Mouse (Mus musculus): ENCODE data around the gene Pfkfb2.

Pfkfb2 gene

DNA sequence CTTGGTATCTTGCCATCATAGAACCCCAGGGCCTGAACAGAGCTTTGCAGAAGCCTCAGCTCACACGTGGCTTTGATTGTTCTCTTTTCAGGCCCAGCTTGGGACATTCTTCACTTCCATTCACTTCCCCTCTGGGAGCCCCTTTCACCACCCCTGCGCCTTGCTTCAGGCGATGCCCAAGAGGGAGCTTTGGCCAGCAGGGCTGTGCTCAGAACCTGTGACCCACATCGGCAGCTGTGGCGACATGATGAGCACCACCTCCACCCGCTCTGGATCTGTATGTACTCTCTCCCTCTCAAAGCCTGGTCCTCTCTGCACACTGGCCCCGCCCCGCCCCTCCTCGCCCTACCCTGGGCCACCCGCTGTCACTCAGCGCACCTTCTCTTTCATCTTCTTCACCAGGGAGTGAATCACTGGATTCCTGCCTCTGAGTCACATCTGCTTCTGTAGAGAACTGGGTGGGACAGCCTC, 8.4 kb upstream of the Pfkfb2 start:
- DNase-seq: no peak

DNA sequence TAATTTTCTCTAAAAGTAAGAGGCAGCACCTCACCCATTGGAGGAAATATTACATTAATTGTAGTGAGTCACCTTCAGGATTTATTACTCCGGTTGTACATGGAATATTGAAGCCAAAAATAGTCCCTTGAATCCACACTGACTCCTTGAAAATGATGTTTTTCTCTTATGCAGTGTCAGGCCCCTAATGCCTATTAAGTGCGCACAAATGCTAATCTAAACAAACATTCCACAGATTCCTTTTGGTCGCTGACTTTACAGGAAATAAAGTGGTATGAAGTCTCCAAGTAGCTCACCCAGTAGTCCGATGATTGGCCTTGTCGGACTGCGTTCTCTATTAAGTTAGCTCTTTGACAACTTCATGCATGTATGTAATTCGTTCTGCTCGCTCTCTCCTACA, 5.8 kb upstream of the Pfkfb2 start:
- DNase-seq: no peak

DNA sequence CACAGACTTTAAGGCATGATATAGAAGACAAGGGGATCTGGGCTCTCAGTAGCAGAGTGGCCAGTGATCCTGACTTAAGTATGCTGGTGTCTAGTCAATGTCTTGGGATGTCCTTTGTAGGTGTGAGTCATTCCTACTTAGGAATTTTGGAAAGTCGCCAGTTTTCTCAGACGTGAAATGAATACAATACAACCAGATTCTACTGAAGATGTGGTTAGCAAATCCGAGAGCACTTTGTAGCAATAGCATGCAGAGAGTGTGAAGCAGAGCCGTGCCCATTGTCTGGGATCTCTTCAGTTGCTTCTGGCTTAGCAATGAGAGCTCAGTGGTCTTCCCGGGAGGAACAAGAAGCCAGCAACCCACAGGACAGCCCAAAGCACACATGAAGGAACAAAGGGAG, 5.4 kb upstream of the Pfkfb2 start:
- no peak for DNase-seq

DNA sequence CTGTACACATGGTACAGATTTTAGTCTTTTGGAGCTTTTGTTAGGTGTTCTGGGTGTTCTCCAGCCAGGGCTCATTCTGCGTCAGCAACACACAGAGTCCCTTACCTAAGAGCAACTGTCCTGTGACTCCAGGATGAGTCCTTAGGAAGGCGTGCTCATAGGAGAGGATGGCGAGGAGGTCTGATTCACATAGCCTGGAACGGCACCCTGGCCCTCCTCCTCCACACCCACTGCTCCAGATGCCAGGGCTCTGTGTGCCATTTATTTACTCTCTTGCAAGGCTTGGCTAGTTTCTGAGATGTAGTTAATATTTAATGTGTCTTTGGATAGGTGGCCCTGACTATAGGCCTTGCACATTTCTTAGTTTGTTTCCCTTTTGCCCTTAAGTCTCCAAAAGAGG, 4.6 kb upstream of the Pfkfb2 start:
- DNase-seq: no peak

DNA sequence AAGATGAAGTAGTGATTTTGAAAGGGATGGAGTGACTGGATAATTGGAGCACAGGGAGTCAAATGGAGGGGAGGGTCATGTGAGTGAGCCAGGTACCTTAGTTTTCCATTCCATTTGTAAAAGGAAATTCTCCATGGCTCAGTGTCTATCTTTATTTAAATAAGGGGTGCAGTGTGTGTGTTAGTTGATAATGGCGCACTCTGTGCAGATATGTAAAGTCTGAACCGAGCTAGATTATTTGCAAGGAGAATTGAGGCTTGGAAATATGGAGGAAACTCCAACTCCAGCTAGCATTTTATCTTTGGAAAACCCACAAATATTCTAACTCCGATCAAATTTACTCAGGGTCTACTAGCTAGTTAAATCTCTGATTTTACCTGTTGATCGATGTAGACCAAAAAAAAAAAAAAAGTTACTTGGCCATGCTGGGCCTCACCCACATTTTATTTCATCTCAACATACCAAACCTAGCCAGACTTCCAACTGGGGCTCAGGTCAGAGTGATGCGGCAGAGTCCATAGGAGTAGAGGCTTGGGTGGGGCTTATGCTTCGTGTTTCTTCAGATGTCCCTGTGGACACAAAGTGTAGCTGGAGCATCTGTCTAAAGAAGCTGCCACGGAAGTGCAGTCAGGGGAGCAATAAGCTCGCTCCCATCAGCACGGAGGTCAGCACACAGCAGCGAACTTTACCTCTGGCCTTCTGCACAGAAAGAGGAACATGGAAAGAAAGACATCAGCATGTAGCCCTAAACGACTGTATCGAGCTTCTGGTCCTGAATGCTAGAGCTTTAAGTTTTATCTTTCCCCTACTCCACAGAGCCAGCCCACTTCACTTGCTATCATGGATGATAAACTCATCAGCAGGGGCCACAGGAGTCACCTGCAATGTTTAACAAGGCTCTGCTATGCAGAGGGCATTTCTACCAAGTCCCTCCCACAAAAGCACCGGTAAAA, 3.9 kb upstream of the Pfkfb2 start:
- no peak for DNase-seq

DNA sequence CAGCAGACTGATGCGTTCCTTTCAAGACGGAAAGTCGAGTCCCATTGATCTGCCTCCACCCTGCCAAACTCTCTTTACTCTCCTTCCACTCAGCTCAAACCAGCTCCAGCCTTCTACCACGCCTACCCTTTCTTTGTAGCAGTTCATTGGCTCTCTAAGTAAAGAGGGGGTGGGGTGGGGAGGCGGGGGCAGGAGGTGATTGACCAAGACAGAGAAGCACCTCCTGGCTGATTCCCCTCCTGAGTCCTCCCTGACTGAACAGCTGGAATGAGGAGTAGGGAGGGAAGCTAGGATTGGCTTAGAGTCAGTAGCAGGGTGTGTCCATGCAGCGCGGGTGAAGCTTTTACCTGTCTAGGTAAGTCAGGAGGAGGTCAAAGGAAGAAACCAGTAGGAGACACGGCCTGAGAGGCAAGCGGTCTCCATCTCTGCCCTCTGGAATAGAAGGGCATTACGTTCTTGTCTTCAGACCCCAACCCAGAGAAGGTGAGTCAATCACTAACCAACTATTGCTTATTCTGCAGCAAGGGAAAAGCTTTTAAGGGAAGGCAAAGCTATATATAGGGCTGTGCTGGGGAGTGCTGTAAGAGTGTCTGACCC, 2.8 kb upstream of the Pfkfb2 start, which contains the start of gene AA986860:
AA986860 (plus strand) TSS at position 236 of the 597 bp plus-strand sequence.
- peak; percentile 59 for DNase-seq

DNA sequence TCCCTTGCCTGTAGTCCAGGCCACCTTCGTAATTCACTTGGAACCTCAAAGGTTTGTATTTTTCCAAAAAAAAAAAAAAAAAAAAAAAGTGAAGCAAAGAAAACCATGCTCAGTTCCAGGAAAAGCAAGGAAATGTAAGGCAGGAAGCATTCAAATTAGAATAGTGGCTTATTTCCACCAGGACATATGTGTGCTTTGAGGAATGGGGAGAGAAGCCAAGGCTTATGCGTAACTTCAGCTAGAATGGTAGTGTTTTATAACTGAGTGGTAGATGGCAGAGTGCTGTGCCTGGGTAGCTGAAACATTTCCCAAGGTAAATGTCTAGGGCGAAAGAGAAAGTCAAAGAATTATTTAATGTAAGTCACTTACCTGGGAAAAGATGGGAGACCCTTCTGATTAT, 345 bp downstream of the Pfkfb2 start:
- DNase-seq: no peak

DNA sequence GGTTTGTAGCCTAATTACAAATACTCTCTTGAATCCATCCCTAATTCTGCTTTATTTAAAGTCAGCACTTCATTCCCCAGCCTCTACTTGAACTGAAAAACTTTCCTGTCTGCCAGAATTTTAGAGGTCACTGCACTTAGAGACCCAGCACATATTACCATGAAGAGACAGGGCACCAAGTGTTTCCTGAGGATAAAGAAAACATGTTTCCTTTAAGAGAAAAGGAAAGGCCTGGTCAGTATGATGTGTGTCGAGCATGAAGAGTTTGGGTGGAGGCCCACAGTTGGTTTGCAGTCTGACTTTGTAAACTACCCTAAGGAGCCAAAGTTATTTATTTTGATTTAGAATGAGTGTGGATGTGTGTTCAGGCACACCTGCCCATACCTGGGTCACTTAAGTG, 983 bp downstream of the Pfkfb2 start:
- no peak for DNase-seq

DNA sequence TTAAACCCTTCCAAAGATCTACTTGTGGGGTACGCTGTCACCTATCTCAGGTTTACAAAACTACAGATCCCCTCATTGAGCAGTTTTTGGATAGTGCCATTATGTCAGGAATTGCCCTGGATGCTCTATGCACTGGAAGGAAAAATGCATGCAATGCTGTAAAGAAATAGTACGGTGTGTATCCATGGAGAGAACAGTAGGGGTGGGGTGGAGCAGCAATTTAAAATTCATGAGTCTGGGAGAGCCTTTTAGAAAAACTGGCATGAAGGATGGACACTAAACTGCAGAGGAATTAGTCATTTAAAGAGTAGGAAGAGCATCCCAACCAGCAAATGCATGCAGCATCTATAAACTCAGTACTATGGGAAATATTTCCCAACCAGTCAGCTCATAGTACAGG, 2.7 kb downstream of the Pfkfb2 start:
- no peak for DNase-seq

DNA sequence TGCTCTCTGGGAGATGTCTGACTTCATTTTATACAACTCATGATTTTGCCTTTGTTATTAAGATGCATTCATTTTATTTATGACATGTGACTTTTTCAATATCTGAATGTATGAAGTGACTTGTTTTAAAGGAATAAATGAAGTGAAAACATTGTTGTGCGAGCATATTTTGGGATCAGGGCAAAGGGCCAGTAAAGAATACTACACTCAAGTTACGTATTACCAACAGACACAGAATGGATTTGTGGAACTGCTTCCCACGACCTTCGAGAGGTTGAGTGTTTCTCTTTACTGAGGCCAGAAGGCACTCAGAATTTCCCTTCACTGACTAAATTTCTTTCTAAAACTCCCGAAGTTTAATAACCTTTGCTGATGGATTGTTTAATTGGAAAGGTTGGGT, 4.8 kb downstream of the Pfkfb2 start:
- DNase-seq: no peak

DNA sequence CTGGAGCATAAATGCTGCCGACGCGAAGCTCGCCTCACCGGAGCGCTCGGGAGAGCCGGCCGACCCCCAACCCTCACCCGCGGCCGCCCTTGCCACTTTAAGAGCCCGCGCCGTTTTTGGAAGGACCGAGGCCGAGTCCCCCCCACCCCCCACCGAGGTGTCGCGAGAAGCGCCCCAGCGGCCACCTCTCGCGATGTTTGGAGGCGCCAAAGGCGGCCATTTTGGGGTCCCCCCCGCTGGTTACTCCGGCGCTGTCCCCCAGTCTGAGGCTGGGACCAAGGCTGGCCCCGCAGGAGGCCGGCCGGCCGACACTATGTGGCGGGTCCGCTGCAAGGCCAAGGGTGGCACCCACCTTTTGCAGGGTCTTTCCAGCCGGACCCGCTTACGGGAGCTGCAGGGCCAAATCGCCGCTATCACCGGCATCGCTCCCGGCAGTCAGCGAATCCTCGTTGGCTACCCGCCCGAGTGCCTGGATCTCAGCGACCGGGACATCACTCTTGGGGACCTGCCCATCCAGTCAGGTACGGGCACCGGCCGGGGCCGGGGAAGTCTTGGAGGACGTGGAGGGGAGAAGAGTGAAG, 11.7 kb downstream of the Pfkfb2 start, which contains the start of gene Yod1:
Yod1 (plus strand) TSS at position 37 of the 581 bp plus-strand sequence.
- peak; percentile 95 for DNase-seq

DNA sequence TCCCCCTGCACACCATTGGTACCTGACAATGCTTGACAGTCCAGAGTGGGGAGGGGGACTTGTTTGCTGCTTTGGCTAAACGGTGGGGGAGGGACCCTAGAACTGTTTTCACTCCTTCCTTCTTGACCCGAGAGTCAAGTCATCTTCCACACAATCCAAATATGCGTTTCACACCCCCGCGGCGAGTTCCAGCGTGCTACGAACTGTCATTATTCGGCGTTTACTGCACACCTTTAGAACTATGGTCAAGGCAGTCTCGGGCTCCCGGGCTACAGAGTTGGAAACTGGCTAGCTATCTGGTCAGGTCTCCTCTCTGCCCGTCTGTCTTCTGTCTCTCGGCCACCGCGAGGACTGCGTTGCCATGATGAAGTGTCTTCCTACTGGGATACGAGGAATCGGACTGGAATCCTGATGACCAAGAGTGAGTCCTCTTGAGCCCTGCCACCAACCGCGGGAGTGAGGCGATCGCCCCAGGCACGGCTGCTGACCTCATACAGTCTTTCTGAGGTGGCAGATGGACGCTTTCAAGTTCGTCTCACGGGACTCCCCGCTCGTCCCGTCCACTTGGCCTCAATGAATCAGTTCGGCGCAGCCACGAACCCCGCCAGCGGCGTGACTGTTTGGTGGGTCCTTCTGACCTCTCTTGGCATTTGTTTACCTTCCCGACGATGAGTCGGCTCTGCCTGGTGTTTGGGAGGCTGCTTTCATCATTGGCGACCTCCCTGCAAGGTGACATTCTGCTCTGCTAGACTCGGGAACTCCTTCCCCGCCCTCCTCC, 12.4 kb downstream of the Pfkfb2 start:
- peak; percentile 66 for DNase-seq

DNA sequence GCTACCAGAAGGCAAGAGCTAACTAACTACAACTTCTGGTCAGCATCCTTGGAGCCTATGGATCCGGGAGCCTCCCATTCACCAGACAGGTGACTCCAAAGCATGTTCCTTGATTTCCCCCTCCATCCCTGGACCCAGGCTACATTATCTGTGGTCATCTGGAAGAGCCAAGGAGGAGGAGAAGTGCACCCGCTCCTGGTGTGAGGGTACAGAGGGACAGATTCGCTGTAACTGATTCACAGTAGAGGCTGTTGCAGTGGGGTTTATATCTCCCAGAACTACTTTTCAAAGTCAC, 12.9 kb downstream of the Pfkfb2 start:
- DNase-seq: no peak

DNA sequence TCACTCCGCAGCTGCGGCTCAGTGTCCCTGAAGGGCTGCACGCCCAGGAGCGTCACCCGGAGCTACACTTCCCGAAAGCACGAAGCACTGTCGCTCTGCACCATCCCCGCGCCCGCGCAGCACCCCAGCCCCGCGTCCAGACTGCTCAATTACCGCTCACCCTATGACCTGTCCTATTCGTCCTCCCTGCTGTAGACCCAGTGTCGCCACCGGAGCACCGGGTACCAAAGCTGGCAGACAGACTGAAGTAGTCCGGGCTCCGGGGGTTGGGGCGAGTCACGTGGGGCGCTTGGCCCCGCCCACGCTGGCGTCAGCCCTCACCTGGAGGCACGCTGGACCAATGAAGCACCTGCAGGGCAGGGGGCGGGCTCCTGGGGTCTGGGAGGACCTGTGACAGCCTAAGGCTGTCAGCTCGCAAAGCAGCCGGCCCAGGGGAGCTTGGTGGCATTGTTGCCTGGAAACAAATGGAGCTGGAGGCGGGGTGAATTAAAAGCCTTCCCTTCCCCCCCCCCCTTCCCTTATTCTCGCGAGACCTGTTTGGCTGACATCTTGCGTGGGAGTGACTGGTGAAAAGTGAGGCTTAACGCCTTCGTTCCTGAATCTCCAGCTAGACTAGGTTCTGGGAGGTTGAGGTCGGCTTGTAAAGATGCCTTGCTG, 13.4 kb downstream of the Pfkfb2 start, which contains the start of gene Gm29427:
Gm29427 (minus strand) TSS at position 239 of the 657 bp plus-strand sequence.
- peak; percentile 89 for DNase-seq

DNA sequence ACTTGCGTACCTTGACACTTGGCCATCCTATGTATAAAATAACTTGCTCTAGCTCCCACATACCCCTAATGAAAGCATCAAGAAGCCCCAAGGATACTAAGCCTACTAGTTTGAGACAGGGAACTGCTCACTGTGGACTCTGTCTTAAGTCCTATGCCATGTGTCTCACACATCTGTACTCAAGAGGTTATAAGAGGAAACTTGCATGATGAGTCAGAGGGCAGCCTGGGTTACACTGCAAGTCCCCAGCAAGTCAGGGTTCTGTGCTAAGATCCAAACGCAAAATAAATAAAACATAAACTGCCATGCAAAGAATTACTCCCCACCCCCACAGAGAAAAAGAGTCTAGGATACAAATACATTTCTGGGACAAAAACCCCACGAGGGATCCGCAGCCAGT, 15.0 kb downstream of the Pfkfb2 start:
- no peak for DNase-seq

DNA sequence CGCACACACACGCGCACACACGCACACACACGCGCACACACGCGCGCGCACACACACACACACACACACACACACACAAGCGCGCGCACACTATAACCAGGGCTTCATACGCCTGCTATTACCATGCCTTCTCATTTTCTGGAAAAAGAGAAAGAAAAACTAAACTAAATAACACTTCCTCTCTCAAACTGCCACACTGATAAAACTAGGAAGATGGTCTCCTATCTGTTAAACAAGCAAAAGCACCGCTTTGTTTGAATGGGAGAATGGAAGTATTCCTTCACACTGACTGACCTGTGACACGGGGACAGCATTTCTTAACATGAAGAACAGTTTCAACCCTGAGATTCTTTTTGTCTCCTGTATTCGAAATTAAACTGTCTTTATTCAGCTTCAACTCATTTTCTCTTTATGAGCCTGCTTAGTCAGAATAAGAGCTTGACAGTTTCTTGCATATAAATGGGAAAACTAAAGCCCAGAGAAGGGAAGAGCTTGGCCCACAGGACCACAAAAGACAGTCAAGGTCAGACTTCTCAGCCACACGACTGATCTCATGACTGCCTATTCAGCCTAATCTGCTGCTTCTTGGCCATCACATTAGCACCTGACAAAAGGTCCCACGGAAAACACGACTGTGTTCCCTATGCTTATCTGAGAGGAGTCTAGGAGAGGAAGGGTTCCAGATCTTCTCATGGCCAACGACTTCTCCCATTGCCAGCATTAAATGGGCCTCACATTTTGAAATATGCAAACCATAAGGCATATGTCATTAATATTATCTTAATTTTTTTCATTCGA, 18.6 kb downstream of the Pfkfb2 start:
- DNase-seq: no peak

DNA sequence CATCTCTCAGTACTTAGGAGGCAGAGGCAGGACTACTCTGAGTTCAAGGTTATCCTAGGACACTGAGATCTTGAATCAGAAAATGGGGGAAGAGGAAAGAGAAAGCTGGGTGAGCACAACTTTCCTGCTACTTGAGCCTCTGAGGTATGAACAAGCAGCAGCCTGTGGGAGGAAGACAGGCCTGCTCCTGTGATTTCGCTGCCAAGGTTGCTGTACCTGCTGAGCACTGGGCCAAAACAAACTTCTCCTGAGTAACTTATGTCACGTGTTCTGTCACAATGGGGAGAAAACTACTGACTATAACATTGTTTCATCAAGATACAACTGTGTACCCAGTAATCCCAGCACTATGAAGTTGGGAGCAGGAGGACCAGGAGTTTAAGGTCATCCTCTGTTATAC, 25.4 kb downstream of the Pfkfb2 start:
- DNase-seq: no peak

DNA sequence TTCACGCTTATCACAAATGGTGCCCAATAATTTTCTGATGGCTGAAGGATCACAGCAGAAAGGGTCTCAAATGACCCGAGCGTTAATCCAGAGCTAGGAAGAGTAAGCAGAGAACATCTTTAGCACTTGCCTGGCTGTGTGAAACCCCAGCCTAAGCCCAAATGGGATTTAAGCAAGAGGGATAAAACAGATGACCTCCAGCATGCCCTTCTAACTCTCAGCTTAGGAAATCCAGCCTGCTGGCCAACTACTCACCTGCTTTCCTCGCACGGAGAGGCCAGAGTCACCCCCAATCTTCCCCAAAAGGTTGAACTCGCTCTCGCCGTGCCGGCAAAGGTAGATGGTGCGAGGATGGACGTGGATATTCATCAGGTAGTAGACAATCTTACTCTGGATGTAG, 27.1 kb downstream of the Pfkfb2 start:
- no peak for DNase-seq

DNA sequence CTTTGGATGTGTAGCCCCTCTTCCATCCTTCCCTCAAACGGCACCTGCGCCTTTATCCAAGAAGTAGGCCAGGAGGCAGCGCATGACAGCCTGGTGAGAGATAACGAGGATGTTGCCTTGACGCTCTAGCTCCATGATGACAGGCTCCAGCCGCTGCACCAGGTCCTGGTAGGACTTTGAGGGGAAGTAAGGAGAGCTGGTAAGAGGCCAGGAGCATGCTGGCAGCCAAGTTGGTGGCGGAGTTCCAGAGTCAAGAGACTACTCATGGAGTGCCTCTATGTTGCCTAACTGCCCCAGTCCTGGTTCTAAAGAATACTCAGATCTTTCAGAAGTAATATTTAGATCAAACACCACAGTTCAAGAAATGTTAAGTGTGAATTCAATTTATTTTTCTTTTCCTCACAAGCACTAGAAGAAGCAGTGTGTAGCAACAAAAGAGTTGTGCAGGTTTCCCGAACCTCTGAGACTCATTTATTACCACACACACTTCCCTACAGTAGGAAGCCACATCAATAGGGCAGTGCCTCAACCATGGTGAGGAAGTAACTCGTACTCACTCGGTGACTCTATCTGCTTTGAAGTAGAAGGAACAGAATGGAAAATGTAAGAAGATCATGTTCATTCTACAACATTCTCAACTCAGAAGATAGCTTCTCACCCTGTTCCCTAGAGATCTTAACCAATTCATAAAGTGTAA, 29.0 kb downstream of the Pfkfb2 start:
- DNase-seq: no peak

DNA sequence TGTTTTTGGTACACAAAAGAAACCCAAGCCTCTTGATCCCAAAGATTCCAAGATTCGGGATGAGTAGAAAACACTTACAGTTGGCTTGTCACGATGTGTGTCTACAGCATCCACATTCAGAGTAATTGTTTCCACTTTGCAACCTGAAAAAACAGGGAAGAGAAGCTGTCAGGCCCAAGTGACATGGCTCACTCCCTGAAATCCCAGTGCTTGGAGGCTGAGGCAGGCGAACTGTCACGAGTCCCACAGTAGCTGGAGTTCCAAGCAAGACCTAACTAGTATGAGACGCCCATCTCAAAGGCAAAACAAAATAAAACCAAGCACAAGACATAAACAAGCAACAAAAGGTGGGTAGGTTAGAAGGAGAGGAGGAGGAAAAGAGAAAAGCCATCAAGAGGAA, 30.5 kb downstream of the Pfkfb2 start:
- no peak for DNase-seq

DNA sequence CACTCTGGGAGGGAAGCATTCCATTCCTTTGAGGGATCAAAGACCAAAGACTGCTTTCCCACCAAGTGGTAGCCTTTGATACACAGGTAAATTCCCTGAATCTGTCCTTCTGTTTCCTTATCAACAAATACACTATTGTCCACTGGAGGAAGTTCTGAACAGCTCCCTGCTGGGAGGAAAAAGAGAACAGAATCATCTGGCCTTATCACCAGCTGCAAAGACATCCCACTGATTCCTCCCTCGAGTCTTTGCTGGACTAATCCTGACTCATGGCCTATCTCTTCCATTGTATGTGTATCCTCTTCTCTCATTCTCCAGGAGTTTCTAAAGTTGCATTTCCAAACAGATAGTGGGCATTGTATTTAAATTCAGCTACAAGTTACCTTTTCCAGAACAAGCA, 45.1 kb downstream of the Pfkfb2 start:
- no peak for DNase-seq
